Mouse (Mus musculus): ENCODE data around the gene Armh3. TPM values are rescaled to one million over a fixed set of nuclear protein-coding genes. Genes with fewer than 3 reads are reported as not detected.

Armh3 gene
- polyA plus RNA-seq, 1 experiment from 2014 or later = 23.9 TPM

GRCm38 (mm10) chr19:45787450-45787849 lies 210.8 kb downstream of the Armh3 start:
- Histone ChIP-seq H3K27me3 (no peaks in the 10 kb centered on the region), H3K36me3 (no peaks in the 10 kb centered on the region), H3K9me3 (no peaks in the 10 kb centered on the region), H3K4me2 (no peak overlapping the region), H3K27ac (no peak overlapping the region), H3K4me3 (no peak overlapping the region), H3K4me1 (replicated peaks) (peaks cover 6% of the 10 kb centered on the region), H3K9ac (no peak overlapping the region)
- 81% methylated on average over 3 of the region's 3 CpGs for WGBS
- no peak for ATAC-seq (ENCODE audit: low FRiP score)

- Histone ChIP-seq H3K27ac (no peak overlapping the region), H3K9ac (no peak overlapping the region), H3K36me3 (no peaks in the 10 kb centered on the region), H3K4me2 (no peak overlapping the region), H3K27me3 (no peaks in the 10 kb centered on the region), H3K9me3 (no peaks in the 10 kb centered on the region), H3K4me3 (no peak overlapping the region), H3K4me1 (replicated peaks) (peaks cover 22% of the 10 kb centered on the region)
- no peak for ATAC-seq (ENCODE audit: low FRiP score)
- WGBS = 75% methylated on average over 3 of the region's 3 CpGs
Observed at GRCm38 (mm10) chr19:45785470-45785869, 212.8 kb downstream of the Armh3 start.

GRCm38 (mm10) chr19:45783933-45784576 lies 214.2 kb downstream of the Armh3 start:
- peak overlapping the region; percentile 4; the same call in 1 of the 2 replicates for H3K27ac ChIP-seq
- no peaks in the 10 kb centered on the region for H3K27me3 ChIP-seq
- H3K9ac ChIP-seq = peak overlapping the region; percentile 53
- peak overlapping the region; percentile 52 for H3K4me2 ChIP-seq
- H3K4me1 ChIP-seq (replicated peaks) = peaks cover 36% of the 10 kb centered on the region
- 39% methylated on average over 17 of the region's 17 CpGs for WGBS
- no peaks in the 10 kb centered on the region for H3K9me3 ChIP-seq
- H3K4me3 ChIP-seq = peak overlapping the region; percentile 34
- ATAC-seq (ENCODE audit: low FRiP score) = no peak
- peaks cover 10% of the 10 kb centered on the region; the same call in 1 of the 2 replicates for H3K36me3 ChIP-seq

- no peaks in the 10 kb centered on the region for H3K9me3 ChIP-seq
- peak within 1 kb of the TSS; percentile 100 for H3K9ac ChIP-seq
- peaks cover 40% of the 10 kb centered on the region for H3K4me1 ChIP-seq (replicated peaks)
- peaks cover 13% of the 10 kb centered on the region for H3K36me3 ChIP-seq
- peak within 1 kb of the TSS; percentile 99 for H3K4me3 ChIP-seq
- ATAC-seq (ENCODE audit: low FRiP score) = peak; percentile 98
- peak within 1 kb of the TSS; percentile 99 for H3K27ac ChIP-seq
- H3K4me2 ChIP-seq = peak within 1 kb of the TSS; percentile 82
- H3K27me3 ChIP-seq = no peaks in the 10 kb centered on the region
- under 1% methylated on average over 53 of the region's 71 CpGs for WGBS
Observed at GRCm38 (mm10) chr19:45783181-45783932, 214.9 kb downstream of the Armh3 start, which contains the start of gene Mgea5. TSS of gene Mgea5 (minus strand) at chr19:45783837.

GRCm38 (mm10) chr19:45782315-45783001 lies 215.8 kb downstream of the Armh3 start:
- no peaks in the 10 kb centered on the region for H3K27me3 ChIP-seq
- peak overlapping the region; percentile 82 for H3K4me2 ChIP-seq
- H3K4me1 ChIP-seq (replicated peaks) = peaks cover 40% of the 10 kb centered on the region
- H3K27ac ChIP-seq = peak overlapping the region; percentile 99
- peak overlapping the region; percentile 99 for H3K4me3 ChIP-seq
- no peaks in the 10 kb centered on the region for H3K9me3 ChIP-seq
- ATAC-seq (ENCODE audit: low FRiP score) = peak; percentile 43
- H3K36me3 ChIP-seq = peaks cover 22% of the 10 kb centered on the region
- H3K9ac ChIP-seq = peak overlapping the region; percentile 100
- WGBS = under 1% methylated on average over 35 of the region's 36 CpGs

GRCm38 (mm10) chr19:45781676-45782075 lies 216.6 kb downstream of the Armh3 start:
- Histone ChIP-seq H3K27me3 (no peaks in the 10 kb centered on the region), H3K4me2 (peak overlapping the region; percentile 82), H3K9me3 (no peaks in the 10 kb centered on the region), H3K4me1 (replicated peaks) (peaks cover 40% of the 10 kb centered on the region), H3K4me3 (peak overlapping the region; percentile 99), H3K27ac (no peak overlapping the region), H3K36me3 (peaks cover 30% of the 10 kb centered on the region), H3K9ac (peak overlapping the region; percentile 100)
- ATAC-seq (ENCODE audit: low FRiP score) = no peak
- 61% methylated on average over 8 of the region's 8 CpGs for WGBS

- no peak for ATAC-seq (ENCODE audit: low FRiP score)
- peaks cover 40% of the 10 kb centered on the region for H3K4me1 ChIP-seq (replicated peaks)
- WGBS = 92% methylated on average over 13 of the region's 13 CpGs
- H3K9ac ChIP-seq = peak overlapping the region; percentile 46
- peak overlapping the region; percentile 99 for H3K4me3 ChIP-seq
- H3K9me3 ChIP-seq = no peaks in the 10 kb centered on the region
- no peaks in the 10 kb centered on the region for H3K27me3 ChIP-seq
- H3K36me3 ChIP-seq = peaks cover 42% of the 10 kb centered on the region
- H3K27ac ChIP-seq = no peak overlapping the region
- peak overlapping the region; percentile 82 for H3K4me2 ChIP-seq
Observed at GRCm38 (mm10) chr19:45780350-45780915, 217.9 kb downstream of the Armh3 start.

GRCm38 (mm10) chr19:45775486-45775885 lies 222.8 kb downstream of the Armh3 start:
- Histone ChIP-seq H3K4me1 (replicated peaks) (peaks cover 18% of the 10 kb centered on the region), H3K27me3 (no peaks in the 10 kb centered on the region), H3K4me2 (no peak overlapping the region), H3K4me3 (no peak overlapping the region), H3K27ac (no peak overlapping the region), H3K9me3 (no peaks in the 10 kb centered on the region), H3K9ac (no peak overlapping the region), H3K36me3 (peaks cover 90% of the 10 kb centered on the region)
- WGBS = 89% methylated on average over 2 of the region's 2 CpGs
- no peak for ATAC-seq (ENCODE audit: low FRiP score)

GRCm38 (mm10) chr19:45771501-45771900 lies 226.8 kb downstream of the Armh3 start:
- H3K27ac ChIP-seq = no peak overlapping the region
- no peak overlapping the region for H3K4me2 ChIP-seq
- peaks cover 96% of the 10 kb centered on the region for H3K36me3 ChIP-seq
- H3K4me3 ChIP-seq = no peak overlapping the region
- no peaks in the 10 kb centered on the region for H3K9me3 ChIP-seq
- H3K27me3 ChIP-seq = no peaks in the 10 kb centered on the region
- ATAC-seq (ENCODE audit: low FRiP score) = no peak
- H3K4me1 ChIP-seq (replicated peaks) = no peaks in the 10 kb centered on the region
- no peak overlapping the region for H3K9ac ChIP-seq
- WGBS = 96% methylated on average over 5 of the region's 5 CpGs

Other genes with a start within 250 kb of the Armh3 start
- 5.3 and 6.5 TPM in 2 replicates for gene Npm3, start 248.9 kb downstream of the Armh3 start, polyA plus RNA-seq (2015; fragmentation: Nextera tagmentation; extraction: Ambion mirVana)
- gene Mgea5, start 214.7 kb downstream of the Armh3 start, polyA plus RNA-seq (2015; fragmentation: Nextera tagmentation; extraction: Ambion mirVana) = 86.8 and 88.0 TPM in 2 replicates
- gene Kcnip2, start 182.4 kb downstream of the Armh3 start, polyA plus RNA-seq (2015; fragmentation: Nextera tagmentation; extraction: Ambion mirVana) = 5.1 and 6.8 TPM in 2 replicates
- gene Hps6, start 5.0 kb upstream of the Armh3 start, polyA plus RNA-seq (2015; fragmentation: Nextera tagmentation; extraction: Ambion mirVana) = 3.1 and 3.8 TPM in 2 replicates
- 18.7 and 22.2 TPM in 2 replicates for gene Pprc1, start 46.4 kb upstream of the Armh3 start, polyA plus RNA-seq (2015; fragmentation: Nextera tagmentation; extraction: Ambion mirVana)
- gene Ldb1, start 46.7 kb upstream of the Armh3 start, polyA plus RNA-seq (2015; fragmentation: Nextera tagmentation; extraction: Ambion mirVana) = 120 and 127 TPM in 2 replicates
- gene Nolc1, start 77.4 kb upstream of the Armh3 start, polyA plus RNA-seq (2015; fragmentation: Nextera tagmentation; extraction: Ambion mirVana) = 73.4 and 79.5 TPM in 2 replicates
- gene Elovl3, start 133.4 kb upstream of the Armh3 start, polyA plus RNA-seq (2015; fragmentation: Nextera tagmentation; extraction: Ambion mirVana) = not detected in 2 replicates
- gene Pitx3, start 149.8 kb upstream of the Armh3 start, polyA plus RNA-seq (2015; fragmentation: Nextera tagmentation; extraction: Ambion mirVana) = 0.23 and 0.31 TPM in 2 replicates
- 71.6 and 80.4 TPM in 2 replicates for gene Gbf1, start 154.0 kb upstream of the Armh3 start, polyA plus RNA-seq (2015; fragmentation: Nextera tagmentation; extraction: Ambion mirVana)

Measured in hindbrain, embryonic 13.5 days (tissue).